Mouse (Mus musculus) spleen, embryonic (tissue): ENCODE data around the gene Echs1.
"Not testable (repeated sequence)": the region's sequence is repeated elsewhere in the genome, so short reads cannot be mapped to it uniquely, and the experiment has no call there.

Experiments used
- CTCF ChIA-PET: fragments of 350-600 bp; sonication (Branson Sonifier 250); formaldehyde crosslinking; loops from one replicate; lab custom pipeline; 2022; lab: Charles Lee

Echs1 gene

DNA sequence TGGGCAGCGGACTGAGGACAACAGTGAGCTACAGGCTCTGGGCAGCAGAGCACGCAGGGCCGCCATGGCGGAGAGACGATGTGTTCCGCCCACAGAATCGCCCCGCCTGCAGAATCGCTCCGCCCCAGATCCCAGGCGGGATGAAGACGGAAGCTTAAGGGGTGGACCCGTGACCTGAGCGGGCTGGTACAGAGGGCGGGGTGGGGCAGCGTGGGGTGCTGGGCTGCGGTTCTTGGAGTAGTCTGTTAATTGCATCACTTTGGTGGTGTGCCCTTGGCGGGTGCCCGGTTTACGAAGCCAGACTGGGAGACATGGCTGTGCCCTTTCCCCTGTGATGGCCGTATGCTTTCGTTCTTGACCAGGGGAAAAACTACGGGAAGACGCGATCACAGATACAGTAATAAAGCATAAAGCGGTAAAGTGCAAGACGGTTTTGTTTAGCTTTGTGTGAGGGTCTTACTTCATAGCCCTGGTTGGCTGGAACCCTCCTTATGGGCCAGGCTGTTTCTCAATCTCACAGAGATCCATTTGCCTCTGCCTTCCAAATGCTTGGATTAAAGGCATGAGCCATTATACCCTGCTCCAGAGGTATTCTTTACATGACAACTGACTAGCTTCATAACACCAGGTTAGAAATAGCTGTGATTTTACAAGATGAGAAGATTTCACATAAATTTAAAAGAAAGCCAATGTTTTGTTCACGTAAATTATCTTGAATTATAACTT is at the start of gene Echs1:
Gene Echs1, minus strand, starts transcription at position 148 of the 726 bp plus-strand sequence.
- CTCF ChIA-PET: no interaction called here

DNA sequence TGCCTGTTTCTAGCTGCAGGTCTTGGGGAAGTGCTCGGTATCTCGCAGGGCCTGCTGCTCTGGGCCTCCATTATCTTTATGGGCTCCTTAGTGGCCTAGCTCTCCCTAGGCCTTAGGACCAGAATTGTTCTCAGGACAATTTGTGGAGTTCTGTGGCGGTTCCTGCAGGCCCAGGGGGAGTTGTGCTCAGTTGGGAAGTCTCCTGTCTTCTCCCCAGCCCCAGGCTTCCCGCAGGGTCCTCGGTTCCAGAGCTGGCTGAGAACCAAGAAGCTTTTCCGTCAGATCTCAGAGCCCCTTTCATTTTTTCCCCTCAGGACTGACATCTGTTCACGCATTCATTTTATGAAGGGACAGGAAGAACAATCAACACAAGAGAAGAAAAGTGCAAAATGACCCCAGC is 48.4 kb upstream of the Echs1 start, which contains the start of gene Olfr522:
Gene Olfr522, minus strand, starts transcription at position 101 of the 400 bp plus-strand sequence.
- CTCF ChIA-PET: no interaction called here

DNA sequence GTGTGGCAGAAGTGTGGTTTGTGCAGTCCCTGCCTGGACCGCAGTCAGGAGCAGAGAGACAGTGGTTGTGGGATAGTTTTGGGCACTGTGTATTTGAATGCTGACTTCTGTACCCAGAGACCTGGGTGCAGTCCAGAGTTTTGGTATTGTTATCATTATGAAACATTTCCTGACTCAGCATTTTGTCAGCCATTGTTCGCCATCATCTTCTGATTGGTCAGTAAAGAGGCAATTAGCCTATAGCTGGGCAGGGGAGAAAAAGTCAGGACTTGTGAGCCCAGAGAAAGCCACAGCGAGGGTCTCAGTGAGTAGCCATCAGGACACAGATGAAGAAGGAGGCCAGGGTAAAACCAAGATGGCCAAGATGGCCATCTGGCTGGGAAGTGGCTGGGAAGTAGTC is 44.1 kb upstream of the Echs1 start:
- CTCF ChIA-PET: no interaction called here

DNA sequence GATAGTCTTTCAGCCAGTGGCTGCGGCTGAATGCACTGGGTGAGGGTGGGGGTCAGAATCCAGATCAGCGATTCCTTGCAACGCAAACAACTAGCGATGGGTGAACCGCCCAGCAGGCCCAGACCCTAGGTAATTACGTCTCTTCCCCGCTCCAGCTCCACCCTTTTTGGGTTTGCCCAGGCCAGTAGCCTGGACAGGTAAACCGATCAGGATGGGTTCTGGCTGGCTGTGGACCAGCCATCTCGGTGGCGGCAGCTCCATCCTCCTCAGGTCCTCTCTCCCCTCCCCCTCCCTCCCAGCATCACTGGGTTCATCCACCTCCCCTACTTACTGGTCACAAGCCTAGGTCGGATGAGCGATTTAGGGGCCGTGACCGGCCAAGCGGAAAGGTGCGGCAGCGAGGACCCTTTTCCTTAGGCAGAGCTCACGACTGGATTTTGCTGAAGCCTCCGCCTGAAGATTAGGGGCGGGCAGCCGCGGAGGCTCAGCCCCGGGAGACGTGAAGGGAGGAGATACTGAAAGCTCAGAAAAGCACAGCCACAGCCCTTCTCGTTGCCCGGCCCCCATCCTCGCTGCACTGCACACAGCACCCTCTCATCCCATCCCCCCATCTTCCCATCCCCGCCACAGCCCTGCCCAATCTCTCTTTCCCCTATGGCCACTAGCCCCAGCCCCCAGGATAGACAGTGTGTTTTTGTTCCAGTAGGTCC is 38.1 kb upstream of the Echs1 start, which contains the start of gene Sprn:
Gene Sprn, minus strand, starts transcription at position 660 of the 710 bp plus-strand sequence.
- CTCF ChIA-PET: no interaction called here

DNA sequence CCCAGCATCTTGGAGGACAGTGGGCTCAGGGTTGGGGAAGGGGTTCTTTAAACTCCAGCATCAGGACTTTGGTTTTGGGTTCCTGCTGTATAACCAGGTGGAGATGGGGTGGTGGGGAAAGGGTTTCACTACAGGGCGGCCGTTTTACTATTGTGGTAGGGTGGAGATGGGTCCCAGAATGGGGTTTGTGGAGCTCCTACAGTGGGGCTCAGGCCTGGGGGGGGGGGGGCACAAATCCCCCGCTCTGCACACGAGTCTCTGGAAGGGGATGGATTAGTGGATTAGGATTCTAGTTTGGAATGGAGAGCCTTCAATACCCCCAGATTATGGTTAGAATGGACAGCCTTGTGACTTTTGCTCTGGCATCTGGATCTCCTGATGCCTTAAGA is 37.5 kb upstream of the Echs1 start:
- CTCF ChIA-PET: no interaction called here

DNA sequence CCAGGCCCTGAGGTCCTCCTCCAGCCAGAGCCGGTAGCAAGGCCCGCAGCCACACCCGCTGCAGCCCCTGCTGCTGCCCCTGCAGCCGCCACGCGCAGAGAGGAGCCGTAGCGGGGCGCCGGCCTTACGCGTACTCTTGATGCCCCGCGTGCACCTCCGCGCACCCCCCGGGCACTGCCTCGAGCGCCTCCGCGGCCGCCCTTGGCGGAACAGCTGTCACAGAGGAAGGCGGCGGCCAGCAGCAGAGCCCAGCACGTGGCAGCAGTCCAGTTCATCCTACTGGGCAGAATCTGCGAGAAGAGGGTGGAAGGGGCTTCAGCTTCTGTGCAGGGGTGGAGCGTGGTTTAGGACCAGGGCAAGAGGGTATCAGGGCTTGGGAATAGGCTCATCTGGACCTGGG is 37.1 kb upstream of the Echs1 start:
- CTCF ChIA-PET: no interaction called here

- CTCF ChIA-PET: no interaction called here
Measured at GRCm38 (mm10) chr7:140144550-140144949, 28.3 kb upstream of the Echs1 start.

- CTCF ChIA-PET: interaction anchor here (0.6 to 1.2 kb wide), 2 partner anchors 25 to 146 kb away, joined by 3 to 4 read pairs; no protein-coding TSS in a partner anchor
Measured at GRCm38 (mm10) chr7:140141350-140141749, 25.1 kb upstream of the Echs1 start.

- CTCF ChIA-PET: no interaction called here
Measured at GRCm38 (mm10) chr7:140138021-140138310, 21.7 kb upstream of the Echs1 start.

- CTCF ChIA-PET: no interaction called here
Measured at GRCm38 (mm10) chr7:140137135-140138020, 21.1 kb upstream of the Echs1 start, which contains the start of gene Mtg1. TSS of gene Mtg1 (plus strand) at chr7:140137564.

GRCm38 (mm10) chr7:140135106-140135770 is 19.0 kb upstream of the Echs1 start:
- CTCF ChIA-PET: no interaction called here

GRCm38 (mm10) chr7:140134033-140134432 is 17.8 kb upstream of the Echs1 start:
- CTCF ChIA-PET: interaction anchor here (0.6 kb wide), 1 partner anchor 1029 kb away, joined by 3 read pairs; no protein-coding TSS in a partner anchor

GRCm38 (mm10) chr7:140132184-140132583 is 15.9 kb upstream of the Echs1 start:
- CTCF ChIA-PET: not testable (repeated sequence)

- CTCF ChIA-PET: no interaction called here
Measured at GRCm38 (mm10) chr7:140127911-140128310, 11.6 kb upstream of the Echs1 start.

DNA sequence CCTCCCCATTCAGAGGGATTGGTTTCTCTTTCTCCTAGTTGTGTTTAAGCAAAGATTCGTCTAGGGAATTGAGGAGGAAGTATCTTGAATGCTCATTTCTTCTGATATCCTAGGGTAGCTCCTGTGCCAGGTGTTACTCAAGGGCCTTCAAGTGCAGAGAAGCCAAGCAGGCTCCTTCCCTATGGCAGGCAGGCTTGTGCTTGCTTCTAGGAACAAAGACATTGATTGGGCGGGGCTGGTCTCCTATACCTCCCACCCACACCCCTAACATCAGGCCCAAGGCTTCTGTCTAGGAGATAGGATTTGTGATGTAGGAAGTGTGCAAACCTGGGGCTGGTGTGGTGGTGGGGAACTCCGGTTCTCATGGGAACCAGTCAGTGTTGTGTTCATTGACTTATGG is 10.7 kb upstream of the Echs1 start:
- CTCF ChIA-PET: no interaction called here

GRCm38 (mm10) chr7:140126022-140126350 is 9.7 kb upstream of the Echs1 start:
- CTCF ChIA-PET: no interaction called here

- CTCF ChIA-PET: no interaction called here
Measured at GRCm38 (mm10) chr7:140125278-140126021, 9.2 kb upstream of the Echs1 start.

- CTCF ChIA-PET: no interaction called here
Measured at GRCm38 (mm10) chr7:140124382-140124781, 8.1 kb upstream of the Echs1 start.

DNA sequence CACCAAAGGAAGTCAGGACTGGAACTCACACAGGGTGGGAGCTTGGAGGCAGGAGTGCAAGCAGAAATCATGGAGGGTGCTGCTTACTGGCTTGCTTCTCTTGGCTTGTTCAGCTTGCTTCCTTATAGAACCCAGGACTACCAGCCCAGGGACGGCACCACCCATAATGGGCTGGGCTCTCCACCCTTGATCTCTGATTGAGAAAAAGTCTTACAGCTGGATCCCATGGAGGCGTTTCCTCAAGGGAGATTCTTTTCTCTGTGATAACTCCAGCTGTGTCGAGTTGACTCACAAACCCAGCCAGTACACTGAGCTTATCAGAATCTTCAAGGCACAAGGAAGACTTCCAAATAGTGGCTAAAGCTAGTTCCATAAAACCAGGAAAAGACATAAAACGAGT is 6.5 kb upstream of the Echs1 start:
- CTCF ChIA-PET: no interaction called here

DNA sequence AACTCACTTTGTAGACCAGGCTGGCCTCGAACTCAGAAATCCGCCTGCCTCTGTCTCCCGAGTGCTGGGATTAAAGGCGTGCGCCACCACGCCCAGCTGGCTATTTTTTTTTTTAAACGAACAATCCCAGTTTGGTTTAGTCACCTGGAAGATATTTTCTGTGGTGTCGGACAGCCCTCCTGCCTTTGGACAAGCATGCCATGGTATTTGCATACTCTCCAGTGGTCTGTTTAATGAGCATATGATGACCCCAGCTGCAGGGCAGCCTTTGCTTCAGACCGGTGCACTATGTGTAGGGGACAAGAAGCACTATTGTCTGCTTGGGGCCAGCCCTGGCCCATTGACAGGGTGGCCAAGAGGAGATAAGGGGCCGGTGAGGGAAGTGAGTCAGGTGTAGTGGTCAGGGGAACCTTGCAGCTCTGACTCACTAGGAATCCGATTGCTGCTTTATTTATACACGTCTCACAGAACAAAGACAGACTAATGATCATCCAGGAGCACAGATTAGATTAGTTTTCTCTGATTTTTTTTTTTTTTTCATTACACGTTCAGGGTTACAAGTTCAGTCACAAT is 5.1 kb upstream of the Echs1 start:
- CTCF ChIA-PET: no interaction called here

- CTCF ChIA-PET: no interaction called here
Measured at GRCm38 (mm10) chr7:140120484-140120883, 4.2 kb upstream of the Echs1 start.
